In the genomic region with DNA sequence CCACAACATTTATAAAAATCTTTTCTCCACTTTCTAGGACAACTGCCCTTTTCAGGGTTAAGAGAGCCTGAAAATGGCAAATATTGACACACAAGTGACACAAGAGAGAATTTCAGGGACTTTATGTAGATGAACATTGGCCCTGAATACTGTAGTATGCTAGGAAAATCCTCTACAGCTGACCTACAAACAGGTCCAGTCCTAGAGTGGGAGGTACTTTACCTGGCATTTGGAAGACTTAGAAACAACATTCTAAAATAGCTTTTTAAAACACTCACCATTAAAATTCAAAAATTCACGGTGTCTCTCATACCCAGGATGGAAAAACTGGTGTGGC, we compare ENCODE assay signal across 27 mouse cellular contexts.
"Had no signal": no experiment of that assay in that cellular context is flagged by ENCODE, and none has a peak within 500 bp of the region (broad histone marks: within the 10 kb centered on the region; RNA-seq: fewer than 3 reads in every experiment).

No protein-coding gene starts in this region.

- ATAC-seq: forebrain, embryonic 13.5 days; forebrain, embryonic 14.5 days; forebrain, embryonic 15.5 days; forebrain, embryonic 16.5 days; forebrain, postnatal 0 days had no signal

- H3K9ac ChIP-seq: embryonic facial prominence, embryonic 12.5 days; embryonic facial prominence, embryonic 13.5 days; embryonic facial prominence, embryonic 15.5 days; forebrain, embryonic 12.5 days; forebrain, embryonic 13.5 days; forebrain, embryonic 15.5 days; forebrain, postnatal 0 days had no signal

- H3K4me2 ChIP-seq: embryonic facial prominence, embryonic 12.5 days; embryonic facial prominence, embryonic 13.5 days; embryonic facial prominence, embryonic 15.5 days; forebrain, embryonic 12.5 days; forebrain, embryonic 13.5 days; forebrain, embryonic 15.5 days had no signal

- DNase-seq: cerebellum, adult 2 months; cerebellum, adult 8-10 months; cerebellum, adult 9-10 months; cerebellum, adult 9-11 months; cerebellum, postnatal 10 days; cerebellum, postnatal 14 days; cerebellum, postnatal 25 days; cerebellum, postnatal 36 days; embryo, embryonic 11 days; forebrain, postnatal 0 days; gastrocnemius, adult 2 months; gastrocnemius, postnatal 10 days; gastrocnemius, postnatal 14 days; gastrocnemius, postnatal 25 days; gastrocnemius, postnatal 36 days; heart, adult 18-20 months had no signal

- H3K4me1 ChIP-seq: forebrain, embryonic 12.5 days; forebrain, embryonic 13.5 days; forebrain, embryonic 15.5 days had no signal

- H3K9me3 ChIP-seq: embryonic facial prominence, embryonic 10.5 days; embryonic facial prominence, embryonic 12.5 days; embryonic facial prominence, embryonic 13.5 days; embryonic facial prominence, embryonic 15.5 days; forebrain, embryonic 13.5 days; forebrain, embryonic 15.5 days had no signal

- H3K27ac ChIP-seq: embryonic facial prominence, embryonic 10.5 days; embryonic facial prominence, embryonic 12.5 days; embryonic facial prominence, embryonic 13.5 days; embryonic facial prominence, embryonic 15.5 days; forebrain, embryonic 10.5 days; forebrain, embryonic 12.5 days; forebrain, embryonic 13.5 days; forebrain, embryonic 15.5 days; gastrocnemius, adult 2 months had no signal

- H3K27me3 ChIP-seq: embryonic facial prominence, embryonic 12.5 days; embryonic facial prominence, embryonic 13.5 days; embryonic facial prominence, embryonic 15.5 days; forebrain, embryonic 12.5 days; forebrain, embryonic 13.5 days; forebrain, embryonic 15.5 days had no signal

- H3K36me3 ChIP-seq: embryonic facial prominence, embryonic 12.5 days; forebrain, embryonic 12.5 days; forebrain, embryonic 15.5 days had no signal

- H3K4me3 ChIP-seq: embryonic facial prominence, embryonic 10.5 days; embryonic facial prominence, embryonic 12.5 days; embryonic facial prominence, embryonic 13.5 days; embryonic facial prominence, embryonic 15.5 days; erythroblast, embryonic 14.5 days; forebrain, embryonic 10.5 days; forebrain, embryonic 12.5 days; forebrain, embryonic 13.5 days; forebrain, embryonic 15.5 days; gastrocnemius, adult 2 months had no signal
